Mouse (Mus musculus) heart, postnatal 0 days (tissue): Measurements from ENCODE around the gene Tiam1.

Experiments
- CTCF ChIP-seq: IDR thresholded peaks from 2 replicates; pipeline ENCODE4 v1.5.1; 2016; ENCODE audit warnings: antibody characterized with exemption, control low read depth, low read depth
- EP300 ChIP-seq: IDR thresholded peaks from 2 replicates; pipeline ENCODE4 v1.6.1; 2016; ENCODE audit warnings: antibody characterized with exemption, low read depth

DNA sequence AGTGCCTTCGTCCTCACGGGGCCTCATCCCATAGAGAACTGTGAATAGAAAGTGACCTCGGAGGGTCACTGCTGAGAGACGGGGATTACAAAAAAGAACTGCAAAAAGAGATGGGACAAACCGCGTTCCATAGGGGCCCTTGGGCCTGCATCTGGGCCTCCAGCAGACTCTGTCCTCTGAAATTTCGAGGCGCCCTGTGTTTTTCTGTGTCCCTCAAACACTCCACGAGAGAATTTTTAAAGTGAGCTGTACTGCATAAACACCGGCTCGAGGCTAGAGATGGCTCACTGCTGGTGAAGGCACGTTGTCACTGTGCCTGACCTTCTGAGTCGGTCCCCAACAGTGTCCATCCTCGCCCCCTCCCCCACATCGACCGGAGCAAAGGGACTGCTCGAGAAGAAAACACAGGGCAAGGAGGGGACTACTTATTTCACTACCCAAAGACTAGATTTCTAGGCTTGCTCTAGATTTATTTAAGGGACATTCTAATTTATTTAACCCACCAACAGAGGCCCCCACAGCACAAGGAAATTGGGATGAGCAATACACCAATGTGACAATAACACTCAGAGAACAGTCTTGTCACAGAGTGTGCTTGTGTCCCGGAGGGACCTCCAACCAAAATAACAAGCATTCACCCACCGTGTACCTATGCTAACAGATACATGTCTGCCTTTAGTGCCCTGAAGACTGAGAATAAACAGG, 200.2 kb downstream of the Tiam1 start:
- TF ChIP-seq CTCF = peak; percentile 25; the same call in 1 of the 2 replicates
- TF ChIP-seq EP300 = no peak
